Mouse (Mus musculus) megakaryocyte, embryonic 14.5 days (primary cell): ENCODE measurements around the gene Fsd2.

ENCODE experiments used
- FLI1 ChIP-seq: IDR thresholded peaks from 2 replicates; pipeline ENCODE4 v1.6.1; 2012; ENCODE audit warnings: low read length, inconsistent platforms, mixed read lengths
- GATA1 ChIP-seq: IDR thresholded peaks from 3 replicates; pipeline ENCODE4 v1.6.1; 2012; ENCODE audit warnings: mixed read lengths, low read length, inconsistent platforms, borderline replicate concordance

GRCm38 (mm10) chr7:81571941-81572441 is 5.2 kb upstream of the Fsd2 start:
- TF ChIP-seq GATA1: no peak
- TF ChIP-seq FLI1: no peak
